Mouse (Mus musculus) forebrain, embryonic 14.5 days (tissue): Measurements from ENCODE around the gene Plxna1. TPM values are rescaled to one million over a fixed set of nuclear protein-coding genes. Genes with fewer than 3 reads are reported as not detected.

ENCODE experiments used
- ATAC-seq: fragments of 200-750 bp; cut with Nextera tagmentation; 2 replicates; pipeline ENCODE4 v1.8.0; 2017; ENCODE audit warnings: mild to moderate bottlenecking, moderate library complexity
- DNase-seq: peaks from one replicate; pipeline ENCODE4 v3.0.0-alpha.2; 2015; ENCODE audit warnings: low spot score
- H3K27ac ChIP-seq: fragments of 300-500 bp; sonication (generic); 2 replicates; pipeline ENCODE4 v1.5.1; 2014; ENCODE audit warnings: low read depth, mild to moderate bottlenecking, control low read depth, low read length, moderate library complexity
- H3K27me3 ChIP-seq: fragments of 300-500 bp; sonication (generic); replicated peaks from 2 replicates; pipeline ENCODE4 v1.6.1; 2014; ENCODE audit warnings: low read length, control low read depth, mixed read lengths; ENCODE audit not compliant: control insufficient read depth, insufficient read depth
- H3K36me3 ChIP-seq: fragments of 300-500 bp; sonication (generic); 2 replicates; pipeline ENCODE4 v1.6.1; 2014; ENCODE audit warnings: low read length, control low read depth; ENCODE audit not compliant: control insufficient read depth, insufficient read depth
- H3K4me1 ChIP-seq: fragments of 300-500 bp; sonication (generic); 2 replicates; pipeline ENCODE4 v1.6.1; 2014; ENCODE audit warnings: antibody characterized with exemption, low read length, control low read depth; ENCODE audit not compliant: control insufficient read depth, insufficient read depth
- H3K4me2 ChIP-seq: fragments of 300-500 bp; sonication (generic); 2 replicates; pipeline ENCODE4 v1.6.1; 2014; ENCODE audit warnings: mild to moderate bottlenecking, control low read depth, low read length
- H3K4me3 ChIP-seq: fragments of 300-500 bp; sonication (generic); 2 replicates; pipeline ENCODE4 v1.5.1; 2014; ENCODE audit warnings: low read depth, low read length, control low read depth
- H3K9ac ChIP-seq: fragments of 300-500 bp; sonication (generic); 2 replicates; pipeline ENCODE4 v1.6.1; 2014; ENCODE audit warnings: mild to moderate bottlenecking, low read length, control low read depth, moderate library complexity
- H3K9me3 ChIP-seq: fragments of 300-500 bp; sonication (generic); replicated peaks from 2 replicates; pipeline ENCODE4 v1.6.1; 2016; ENCODE audit warnings: low read length, control low read depth, mixed read lengths; ENCODE audit not compliant: control insufficient read depth
- WGBS: fragments of 180-500 bp; shearing (Covaris S2); extraction: QIAGEN DNeasy Blood & Tissue Kit; methylation state at CpG from one replicate; pipeline ENCODE4 v1.1.7; 2014; 5-methylcytosine and 5-hydroxymethylcytosine counted together
- polyA plus RNA-seq: library from polyadenylated mRNA; unstranded; fragments of >200 nt; fragmentation: Nextera tagmentation; extraction: Ambion mirVana; gene quantifications from 2 replicates; pipeline ENCODE4 v1.2.1, GENCODE M21; 2014

Plxna1 gene
- polyA plus RNA-seq, 1 experiment from 2014 or later: 26.8 TPM

DNA sequence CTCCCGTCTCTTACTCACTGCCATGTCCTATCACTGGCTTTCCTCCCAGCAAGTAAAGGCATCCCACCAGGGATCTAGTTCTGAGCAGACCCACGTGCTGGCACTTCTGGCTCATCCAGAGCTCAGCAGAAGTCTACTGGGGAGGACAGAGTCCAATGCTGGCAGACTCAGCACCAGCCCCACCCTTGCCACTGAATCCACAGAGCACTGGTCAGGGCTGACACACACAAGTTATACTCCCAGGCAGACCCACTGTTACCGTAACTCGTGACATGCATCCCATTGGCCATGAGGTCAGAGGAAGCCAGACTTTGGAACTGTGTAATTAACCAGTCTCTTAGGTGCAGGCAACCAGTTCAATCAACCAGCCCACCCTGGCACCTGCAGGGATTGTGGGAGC is 33.8 kb downstream of the Plxna1 start:
- H3K27ac ChIP-seq: no peak overlapping the region
- 94% methylated on average over 4 of the region's 4 CpGs for WGBS

DNA sequence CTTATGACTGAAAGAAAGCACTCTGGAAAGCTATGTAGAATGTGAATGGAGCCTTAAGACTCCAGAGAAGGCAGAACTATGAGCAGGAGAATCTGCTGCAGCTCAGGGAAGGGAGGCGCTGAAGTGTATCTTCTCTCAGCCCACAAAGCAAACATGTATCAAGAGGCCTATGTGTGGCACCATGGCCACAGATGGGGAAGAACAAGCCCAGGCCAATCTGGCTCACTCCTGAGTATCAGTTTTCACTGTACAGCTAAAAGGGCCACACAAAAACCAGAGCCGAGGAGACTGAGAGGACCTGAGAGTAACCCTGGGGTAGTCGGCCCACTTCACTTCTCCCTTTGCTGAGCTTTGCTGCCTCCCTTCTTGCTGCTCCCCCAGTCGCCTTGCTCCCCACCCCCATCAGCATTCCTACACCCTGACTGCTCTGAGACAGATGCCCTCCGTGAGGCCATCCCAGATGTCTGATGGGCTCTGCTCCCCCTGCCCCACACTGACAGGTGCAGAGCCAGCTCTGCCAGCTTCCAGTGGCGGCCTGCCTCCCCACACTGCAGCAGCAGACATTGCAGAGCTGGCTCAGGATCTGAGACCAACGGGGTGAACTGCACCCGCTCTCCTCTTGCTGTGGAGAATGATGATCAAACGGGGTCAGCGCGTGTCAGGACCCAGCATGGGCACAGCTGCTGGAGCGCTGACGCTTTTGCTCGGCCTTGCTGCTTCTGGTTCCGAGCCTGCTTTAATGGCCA is 34.5 kb downstream of the Plxna1 start:
- ATAC-seq (no peak), DNase-seq (no peak)
- no peak overlapping the region for H3K4me3 ChIP-seq
- no peak overlapping the region for H3K4me2 ChIP-seq
- no peak overlapping the region for H3K9ac ChIP-seq
- no peaks in the 10 kb centered on the region for H3K9me3 ChIP-seq
- 82% methylated on average over 15 of the region's 15 CpGs for WGBS
- H3K27ac ChIP-seq: no peak overlapping the region
- H3K27me3 ChIP-seq: no peaks in the 10 kb centered on the region
- peaks cover 93% of the 10 kb centered on the region for H3K36me3 ChIP-seq
- no peaks in the 10 kb centered on the region for H3K4me1 ChIP-seq

More for the DNA sequence above, 33.8 kb downstream of the Plxna1 start:
- peaks cover 2% of the 10 kb centered on the region for H3K4me1 ChIP-seq
- DNase-seq (no peak), ATAC-seq (no peak)
- no peaks in the 10 kb centered on the region for H3K27me3 ChIP-seq
- H3K4me2 ChIP-seq: no peak overlapping the region
- H3K36me3 ChIP-seq: peaks cover 93% of the 10 kb centered on the region
- H3K9ac ChIP-seq: no peak overlapping the region
- no peak overlapping the region for H3K4me3 ChIP-seq
- H3K9me3 ChIP-seq: no peaks in the 10 kb centered on the region

DNA sequence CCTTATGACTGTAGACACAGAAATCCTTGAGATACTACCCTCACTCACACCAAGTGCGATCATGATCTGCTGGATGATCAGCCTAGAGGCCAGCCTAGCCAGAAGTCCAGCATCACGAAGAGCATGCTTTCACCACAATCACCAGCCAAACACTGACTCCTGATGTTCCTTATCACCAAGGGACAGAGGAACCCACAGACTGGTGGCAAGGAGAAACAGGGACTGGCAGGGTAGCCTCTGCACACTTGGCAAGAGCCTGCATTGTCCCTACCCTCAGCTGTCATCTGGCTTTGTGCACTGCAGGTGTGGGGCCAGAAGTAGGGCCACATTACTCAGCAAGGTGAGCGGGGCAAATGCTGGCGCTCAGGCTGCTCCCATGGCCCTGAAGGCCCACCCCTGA is 37.6 kb downstream of the Plxna1 start:
- Histone ChIP-seq H3K4me1 (no peaks in the 10 kb centered on the region), H3K4me2 (no peak overlapping the region), H3K27me3 (no peaks in the 10 kb centered on the region), H3K36me3 (peaks cover 93% of the 10 kb centered on the region), H3K4me3 (no peak overlapping the region), H3K27ac (no peak overlapping the region), H3K9ac (no peak overlapping the region), H3K9me3 (no peaks in the 10 kb centered on the region)
- 94% methylated on average over 4 of the region's 4 CpGs for WGBS
- DNase-seq (no peak), ATAC-seq (no peak)

DNA sequence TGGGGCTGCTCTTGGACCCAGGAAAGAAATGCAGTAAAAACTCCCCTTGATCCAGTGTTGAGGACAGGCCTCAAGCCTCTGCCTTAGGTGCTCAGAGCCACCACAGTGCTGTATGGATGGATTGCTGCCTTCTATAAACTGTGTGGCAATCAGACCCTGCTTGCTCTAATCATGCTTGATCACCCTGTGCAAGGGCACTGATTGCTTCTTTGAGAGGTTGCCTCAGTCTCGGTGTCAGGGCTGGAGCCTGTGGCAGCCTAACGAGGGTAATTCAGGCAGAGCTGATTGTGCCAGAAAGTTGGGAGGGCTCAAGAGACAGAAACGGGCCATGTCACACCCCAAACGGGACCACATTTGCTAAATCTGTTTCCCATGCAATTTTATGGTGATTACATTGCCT is 47.2 kb downstream of the Plxna1 start:
- 28% methylated on average over 4 of the region's 4 CpGs for WGBS
- no peak overlapping the region for H3K4me2 ChIP-seq
- H3K36me3 ChIP-seq: peaks cover 36% of the 10 kb centered on the region
- no peak overlapping the region for H3K27ac ChIP-seq
- no peak overlapping the region for H3K4me3 ChIP-seq
- no peaks in the 10 kb centered on the region for H3K27me3 ChIP-seq
- no peaks in the 10 kb centered on the region for H3K4me1 ChIP-seq
- no peak overlapping the region for H3K9ac ChIP-seq
- no peaks in the 10 kb centered on the region for H3K9me3 ChIP-seq
- DNase-seq (peak; percentile 23), ATAC-seq (no peak; the same call in 1 of the 2 replicates)

DNA sequence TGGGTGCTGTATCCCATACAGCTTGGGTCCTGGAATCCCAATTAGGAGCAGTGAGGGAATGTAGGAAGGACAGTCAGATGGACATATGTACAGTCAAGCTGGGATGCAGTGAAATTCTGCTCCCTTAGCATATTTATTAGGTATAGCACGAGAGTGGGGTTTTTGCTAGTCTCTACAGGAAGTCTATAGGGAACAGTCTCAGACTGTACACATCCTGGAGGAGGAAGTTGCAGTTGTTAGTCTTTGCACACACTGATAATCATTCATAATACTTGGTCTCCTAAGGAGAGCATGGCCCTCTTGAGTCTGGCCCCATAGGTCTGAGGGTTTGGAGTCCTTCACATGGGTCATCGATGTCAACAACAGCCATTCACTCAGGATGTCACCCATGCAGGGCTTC is 50.9 kb downstream of the Plxna1 start:
- Histone ChIP-seq H3K9ac (no peak overlapping the region), H3K36me3 (no peaks in the 10 kb centered on the region), H3K27me3 (no peaks in the 10 kb centered on the region), H3K27ac (no peak overlapping the region), H3K4me1 (no peaks in the 10 kb centered on the region), H3K4me3 (no peak overlapping the region), H3K4me2 (no peak overlapping the region), H3K9me3 (no peaks in the 10 kb centered on the region)
- ATAC-seq (no peak), DNase-seq (no peak)
- WGBS: 79% methylated on average over 2 of the region's 2 CpGs

DNA sequence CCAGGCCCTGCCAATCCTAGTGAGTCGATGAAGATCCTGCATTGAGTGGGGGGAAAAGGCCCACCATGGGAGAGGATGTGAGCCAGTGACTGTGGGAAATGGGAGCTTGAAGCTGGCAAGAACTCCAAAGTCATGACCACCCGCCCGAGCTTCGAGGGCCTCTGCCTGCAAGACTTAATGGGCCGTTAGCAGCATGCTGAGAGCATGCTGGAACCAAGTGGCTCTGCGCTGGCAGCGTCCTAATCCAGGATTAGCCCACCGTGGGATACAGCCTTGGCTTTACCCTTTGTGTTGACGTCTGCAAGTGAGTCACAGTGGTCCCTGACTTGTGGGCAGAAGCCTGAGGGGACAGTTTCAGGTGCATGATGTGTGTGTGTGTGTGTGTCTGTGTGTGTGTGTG is 52.2 kb downstream of the Plxna1 start:
- H3K9ac ChIP-seq: no peak overlapping the region
- no peaks in the 10 kb centered on the region for H3K27me3 ChIP-seq
- H3K36me3 ChIP-seq: no peaks in the 10 kb centered on the region
- ATAC-seq (no peak), DNase-seq (no peak)
- no peaks in the 10 kb centered on the region for H3K4me1 ChIP-seq
- no peak overlapping the region for H3K4me2 ChIP-seq
- 20% methylated on average over 9 of the region's 9 CpGs for WGBS
- no peaks in the 10 kb centered on the region for H3K9me3 ChIP-seq
- H3K27ac ChIP-seq: no peak overlapping the region
- H3K4me3 ChIP-seq: no peak overlapping the region

DNA sequence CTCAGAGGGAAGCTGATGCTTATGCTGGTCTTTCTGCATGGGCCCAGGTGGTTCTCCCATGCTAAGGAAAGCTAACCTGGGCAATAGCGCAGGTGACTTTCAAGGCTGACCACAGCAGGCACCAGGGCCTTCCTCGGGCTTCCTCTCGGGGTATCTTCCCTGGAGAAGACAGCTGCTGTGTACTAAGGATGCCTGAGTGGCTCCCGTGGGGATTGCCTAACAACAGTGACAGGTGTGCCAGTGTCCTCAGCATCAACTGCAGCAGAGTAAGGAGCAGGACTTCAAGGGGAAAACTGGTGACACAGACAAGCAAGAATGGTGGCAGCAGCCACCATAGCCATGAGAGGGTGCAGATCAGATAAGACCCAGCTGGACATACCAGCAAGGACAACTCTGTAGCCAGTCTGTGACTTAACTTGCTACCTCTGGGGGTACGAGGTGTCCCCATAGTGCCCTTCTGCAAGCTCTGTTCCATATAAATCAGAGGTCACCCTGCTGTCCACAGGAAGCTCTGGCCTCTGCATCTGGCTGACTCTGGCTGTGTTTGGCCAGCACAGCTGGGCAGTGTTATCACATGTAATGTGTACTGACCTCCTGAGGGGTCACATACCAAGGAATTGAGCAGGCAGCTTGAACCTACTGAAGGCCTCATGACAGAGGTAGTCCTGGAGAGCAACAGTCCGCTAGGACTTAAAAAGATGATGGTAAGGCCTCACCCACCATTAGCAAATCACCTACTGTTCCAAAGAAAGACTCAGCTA is 54.0 kb downstream of the Plxna1 start:
- no peak for DNase-seq
- Histone ChIP-seq H3K4me1 (no peaks in the 10 kb centered on the region), H3K27me3 (no peaks in the 10 kb centered on the region), H3K4me3 (no peak overlapping the region), H3K27ac (no peak overlapping the region), H3K9me3 (no peaks in the 10 kb centered on the region), H3K36me3 (no peaks in the 10 kb centered on the region), H3K9ac (no peak overlapping the region), H3K4me2 (no peak overlapping the region)
- ATAC-seq: no peak
- WGBS: 84% methylated on average over 6 of the region's 6 CpGs

DNA sequence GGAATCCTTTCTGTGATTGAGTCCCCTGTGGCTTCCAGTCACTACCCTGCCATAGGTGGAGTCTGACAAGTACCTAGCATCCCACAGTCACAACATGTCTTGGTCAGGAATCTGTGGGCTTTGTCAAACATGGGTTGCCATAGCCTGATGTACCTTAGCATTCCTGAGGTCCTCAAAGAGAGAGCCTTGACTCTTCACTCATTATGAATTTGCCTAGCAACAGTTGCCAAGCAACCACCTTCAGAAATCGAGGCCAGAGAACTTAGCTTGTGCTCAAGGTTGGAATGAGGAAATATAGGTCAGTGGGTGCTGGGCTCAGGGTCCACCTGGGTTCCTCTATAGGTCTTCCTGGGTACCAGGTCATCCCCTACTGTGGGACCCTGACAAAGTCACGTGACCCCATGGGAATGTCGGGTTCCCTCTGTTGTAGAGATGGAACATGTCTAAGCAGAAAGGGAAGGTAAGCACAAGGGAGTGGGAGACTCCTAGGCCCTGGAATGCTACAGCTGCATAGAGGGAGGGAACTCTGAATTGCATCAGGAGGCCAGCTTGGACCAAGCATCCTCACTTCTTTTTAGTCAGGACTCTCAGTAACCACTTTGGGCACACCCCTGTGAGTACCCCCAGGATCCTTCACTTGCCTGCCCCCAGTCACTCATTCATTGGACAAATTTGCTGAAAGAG is 57.9 kb downstream of the Plxna1 start:
- H3K4me2 ChIP-seq: no peak overlapping the region
- no peaks in the 10 kb centered on the region for H3K36me3 ChIP-seq
- H3K27ac ChIP-seq: no peak overlapping the region
- DNase-seq: peak; percentile 52
- H3K27me3 ChIP-seq: no peaks in the 10 kb centered on the region
- no peaks in the 10 kb centered on the region for H3K4me1 ChIP-seq
- H3K9me3 ChIP-seq: no peaks in the 10 kb centered on the region
- WGBS: 60% methylated on average over 3 of the region's 3 CpGs
- ATAC-seq: no peak
- no peak overlapping the region for H3K4me3 ChIP-seq
- no peak overlapping the region for H3K9ac ChIP-seq
